Mouse (Mus musculus) spleen, postnatal 4 days (tissue): Measurements from ENCODE around the gene Zfp91.
"Not testable (repeated sequence)": the region's sequence is repeated elsewhere in the genome, so short reads cannot be mapped to it uniquely, and the experiment has no call there.

ENCODE experiments used
- DNase-seq, 2 experiments: peaks; one replicate each; pipeline ENCODE4 v3.0.0; 2022; ENCODE audit warnings: low spot score in 2 of 2

The Zfp91 gene

GRCm38 (mm10) chr19:12794056-12795044, 1.6 kb downstream of the Zfp91 start:
- peak; percentile 93 to 97 for DNase-seq

GRCm38 (mm10) chr19:12792374-12792773, 3.6 kb downstream of the Zfp91 start:
- no peak for DNase-seq

- no peak for DNase-seq
Observed at GRCm38 (mm10) chr19:12787721-12788120, 8.2 kb downstream of the Zfp91 start.

- no peak for DNase-seq
Observed at GRCm38 (mm10) chr19:12786803-12787395, 9.0 kb downstream of the Zfp91 start.

GRCm38 (mm10) chr19:12780437-12780836, 15.5 kb downstream of the Zfp91 start:
- DNase-seq: no peak

- no peak for DNase-seq
Observed at GRCm38 (mm10) chr19:12770888-12771287, 25.0 kb downstream of the Zfp91 start.

- DNase-seq: no peak
Observed at GRCm38 (mm10) chr19:12765308-12765707, 30.6 kb downstream of the Zfp91 start, which contains the start of gene Cntf. Gene Cntf (minus strand): TSS chr19:12765632.

GRCm38 (mm10) chr19:12762212-12763130, 33.5 kb downstream of the Zfp91 start:
- no peak for DNase-seq

- no peak for DNase-seq
Observed at GRCm38 (mm10) chr19:12759656-12760055, 36.3 kb downstream of the Zfp91 start.

GRCm38 (mm10) chr19:12758936-12759478, 36.9 kb downstream of the Zfp91 start:
- no peak for DNase-seq

- DNase-seq: no peak
Observed at GRCm38 (mm10) chr19:12756286-12756685, 39.6 kb downstream of the Zfp91 start.

- DNase-seq: no peak
Observed at GRCm38 (mm10) chr19:12731950-12732349, 64.0 kb downstream of the Zfp91 start.

- DNase-seq: no peak
Observed at GRCm38 (mm10) chr19:12731036-12731435, 64.9 kb downstream of the Zfp91 start.

- no peak for DNase-seq
Observed at GRCm38 (mm10) chr19:12725851-12726250, 70.1 kb downstream of the Zfp91 start.

- no peak for DNase-seq
Observed at GRCm38 (mm10) chr19:12722308-12722707, 73.6 kb downstream of the Zfp91 start.

- not testable (repeated sequence) for DNase-seq
Observed at GRCm38 (mm10) chr19:12721596-12721995, 74.3 kb downstream of the Zfp91 start.

GRCm38 (mm10) chr19:12720919-12721318, 75.0 kb downstream of the Zfp91 start:
- not testable (repeated sequence) for DNase-seq

- DNase-seq: no peak
Observed at GRCm38 (mm10) chr19:12720463-12720862, 75.5 kb downstream of the Zfp91 start.

GRCm38 (mm10) chr19:12719189-12719588, 76.7 kb downstream of the Zfp91 start:
- DNase-seq: no peak
